Mouse (Mus musculus): ENCODE measurements around the gene Mfap5. TPM values are rescaled to one million over a fixed set of nuclear protein-coding genes. Genes with fewer than 3 reads are reported as not detected.

Mfap5 gene
- polyA plus RNA-seq, 1 experiment from 2014 or later = 2.0 TPM

GRCm38 (mm10) chr6:122544672-122545071, 39.0 kb downstream of the Mfap5 start:
- ATAC-seq (ENCODE audit: insufficient number of reproducible peaks, insufficient read depth, low FRiP score, low TSS enrichment, low read depth) = peak; percentile 67; the same call in 1 of the 2 replicates
- no peak overlapping the region for H3K4me2 ChIP-seq
- H3K9ac ChIP-seq = no peak overlapping the region
- H3K27ac ChIP-seq = no peak overlapping the region
- no peaks in the 10 kb centered on the region for H3K27me3 ChIP-seq
- H3K36me3 ChIP-seq = no peaks in the 10 kb centered on the region
- H3K4me1 ChIP-seq = no peaks in the 10 kb centered on the region
- H3K9me3 ChIP-seq = no peaks in the 10 kb centered on the region
- WGBS = 88% methylated on average over 1 of the region's 1 CpGs
- H3K4me3 ChIP-seq = no peak overlapping the region

- ATAC-seq (ENCODE audit: insufficient number of reproducible peaks, insufficient read depth, low FRiP score, low TSS enrichment, low read depth) = no peak
- WGBS = 64% methylated on average over 9 of the region's 9 CpGs
These were observed 39.7 kb downstream of the Mfap5 start for GRCm38 (mm10) chr6:122545289-122545882.

GRCm38 (mm10) chr6:122545948-122546347, 40.3 kb downstream of the Mfap5 start:
- Histone ChIP-seq H3K4me3 (no peak overlapping the region), H3K9me3 (no peaks in the 10 kb centered on the region), H3K4me1 (no peaks in the 10 kb centered on the region), H3K27ac (no peak overlapping the region), H3K27me3 (no peaks in the 10 kb centered on the region), H3K4me2 (no peak overlapping the region), H3K36me3 (no peaks in the 10 kb centered on the region), H3K9ac (no peak overlapping the region)
- 77% methylated on average over 10 of the region's 10 CpGs for WGBS
- ATAC-seq (ENCODE audit: insufficient number of reproducible peaks, insufficient read depth, low FRiP score, low TSS enrichment, low read depth) = no peak

More at GRCm38 (mm10) chr6:122545289-122545882, 39.7 kb downstream of the Mfap5 start:
- H3K9ac ChIP-seq = no peak overlapping the region
- H3K27ac ChIP-seq = no peak overlapping the region
- H3K4me2 ChIP-seq = no peak overlapping the region
- no peaks in the 10 kb centered on the region for H3K36me3 ChIP-seq
- H3K4me1 ChIP-seq = no peaks in the 10 kb centered on the region
- H3K27me3 ChIP-seq = no peaks in the 10 kb centered on the region
- H3K4me3 ChIP-seq = no peak overlapping the region
- no peaks in the 10 kb centered on the region for H3K9me3 ChIP-seq

- Histone ChIP-seq H3K4me2 (no peak within 1 kb of the TSS), H3K36me3 (no peaks in the 10 kb centered on the region), H3K4me3 (no peak within 1 kb of the TSS), H3K9me3 (no peaks in the 10 kb centered on the region), H3K9ac (no peak within 1 kb of the TSS), H3K4me1 (no peaks in the 10 kb centered on the region), H3K27ac (no peak within 1 kb of the TSS), H3K27me3 (peaks cover 15% of the 10 kb centered on the region)
- no peak for ATAC-seq (ENCODE audit: insufficient number of reproducible peaks, insufficient read depth, low FRiP score, low TSS enrichment, low read depth)
- WGBS = 53% methylated on average over 9 of the region's 9 CpGs
These were observed 48.0 kb downstream of the Mfap5 start, which contains the start of gene Aicda for GRCm38 (mm10) chr6:122553606-122554005. TSS of gene Aicda (plus strand) at chr6:122553801.

- Histone ChIP-seq H3K4me1 (no peaks in the 10 kb centered on the region), H3K27ac (no peak overlapping the region), H3K36me3 (no peaks in the 10 kb centered on the region), H3K9me3 (no peaks in the 10 kb centered on the region), H3K4me2 (no peak overlapping the region), H3K27me3 (peaks cover 15% of the 10 kb centered on the region), H3K4me3 (no peak overlapping the region), H3K9ac (no peak overlapping the region)
- ATAC-seq (ENCODE audit: insufficient number of reproducible peaks, insufficient read depth, low FRiP score, low TSS enrichment, low read depth) = no peak
- 77% methylated on average over 6 of the region's 6 CpGs for WGBS
These were observed 48.5 kb downstream of the Mfap5 start for GRCm38 (mm10) chr6:122554102-122554501.

- 41% methylated on average over 7 of the region's 7 CpGs for WGBS
- Histone ChIP-seq H3K27ac (no peak overlapping the region), H3K4me3 (no peak overlapping the region), H3K36me3 (no peaks in the 10 kb centered on the region), H3K9ac (no peak overlapping the region), H3K4me1 (no peaks in the 10 kb centered on the region), H3K4me2 (no peak overlapping the region), H3K9me3 (no peaks in the 10 kb centered on the region), H3K27me3 (peaks cover 15% of the 10 kb centered on the region)
- no peak for ATAC-seq (ENCODE audit: insufficient number of reproducible peaks, insufficient read depth, low FRiP score, low TSS enrichment, low read depth)
These were observed 49.6 kb downstream of the Mfap5 start for GRCm38 (mm10) chr6:122555266-122555665.

- Histone ChIP-seq H3K9ac (no peak overlapping the region), H3K4me2 (peak overlapping the region; percentile 34), H3K9me3 (no peaks in the 10 kb centered on the region), H3K4me3 (no peak overlapping the region), H3K4me1 (no peaks in the 10 kb centered on the region), H3K36me3 (no peaks in the 10 kb centered on the region), H3K27me3 (peaks cover 23% of the 10 kb centered on the region), H3K27ac (no peak overlapping the region)
- ATAC-seq (ENCODE audit: insufficient number of reproducible peaks, insufficient read depth, low FRiP score, low TSS enrichment, low read depth) = no peak
- WGBS = 24% methylated on average over 15 of the region's 15 CpGs
These were observed 51.4 kb downstream of the Mfap5 start for GRCm38 (mm10) chr6:122556959-122557561.

- H3K9me3 ChIP-seq = no peaks in the 10 kb centered on the region
- 8% methylated on average over 16 of the region's 17 CpGs for WGBS
- no peak overlapping the region for H3K9ac ChIP-seq
- no peak for ATAC-seq (ENCODE audit: insufficient number of reproducible peaks, insufficient read depth, low FRiP score, low TSS enrichment, low read depth)
- peaks cover 23% of the 10 kb centered on the region for H3K27me3 ChIP-seq
- no peak overlapping the region for H3K27ac ChIP-seq
- no peaks in the 10 kb centered on the region for H3K4me1 ChIP-seq
- H3K4me2 ChIP-seq = peak overlapping the region; percentile 50
- H3K4me3 ChIP-seq = peak overlapping the region; percentile 20; the same call in 1 of the 2 replicates
- H3K36me3 ChIP-seq = no peaks in the 10 kb centered on the region
These were observed 54.8 kb downstream of the Mfap5 start for GRCm38 (mm10) chr6:122560427-122560826.

- Histone ChIP-seq H3K27me3 (peaks cover 17% of the 10 kb centered on the region), H3K36me3 (no peaks in the 10 kb centered on the region), H3K9me3 (no peaks in the 10 kb centered on the region), H3K4me1 (no peaks in the 10 kb centered on the region), H3K9ac (no peak overlapping the region), H3K4me2 (peak overlapping the region; percentile 50; the same call in 1 of the 2 replicates), H3K27ac (no peak overlapping the region), H3K4me3 (no peak overlapping the region)
- peak; percentile 46; the same call in 1 of the 2 replicates for ATAC-seq (ENCODE audit: insufficient number of reproducible peaks, insufficient read depth, low FRiP score, low TSS enrichment, low read depth)
- 82% methylated on average over 20 of the region's 20 CpGs for WGBS
These were observed 55.4 kb downstream of the Mfap5 start for GRCm38 (mm10) chr6:122561005-122561404.

- Histone ChIP-seq H3K27ac (no peak overlapping the region), H3K9me3 (no peaks in the 10 kb centered on the region), H3K9ac (no peak overlapping the region), H3K4me1 (no peaks in the 10 kb centered on the region), H3K4me3 (no peak overlapping the region), H3K27me3 (peaks cover 14% of the 10 kb centered on the region), H3K4me2 (peak overlapping the region; percentile 18; the same call in 1 of the 2 replicates), H3K36me3 (no peaks in the 10 kb centered on the region)
- 2% methylated on average over 6 of the region's 6 CpGs for WGBS
- no peak for ATAC-seq (ENCODE audit: insufficient number of reproducible peaks, insufficient read depth, low FRiP score, low TSS enrichment, low read depth)
These were observed 56.8 kb downstream of the Mfap5 start for GRCm38 (mm10) chr6:122562463-122562862.

GRCm38 (mm10) chr6:122565070-122565784, 59.6 kb downstream of the Mfap5 start:
- Histone ChIP-seq H3K36me3 (no peaks in the 10 kb centered on the region), H3K9me3 (no peaks in the 10 kb centered on the region), H3K4me1 (no peaks in the 10 kb centered on the region), H3K4me2 (no peak overlapping the region), H3K27me3 (peaks cover 14% of the 10 kb centered on the region), H3K4me3 (no peak overlapping the region), H3K9ac (no peak overlapping the region), H3K27ac (no peak overlapping the region)
- 87% methylated on average over 9 of the region's 9 CpGs for WGBS
- no peak for ATAC-seq (ENCODE audit: insufficient number of reproducible peaks, insufficient read depth, low FRiP score, low TSS enrichment, low read depth)

GRCm38 (mm10) chr6:122569113-122569512, 63.5 kb downstream of the Mfap5 start:
- no peak overlapping the region for H3K9ac ChIP-seq
- no peaks in the 10 kb centered on the region for H3K36me3 ChIP-seq
- no peaks in the 10 kb centered on the region for H3K9me3 ChIP-seq
- no peak overlapping the region for H3K4me2 ChIP-seq
- no peak overlapping the region for H3K27ac ChIP-seq
- H3K27me3 ChIP-seq = no peaks in the 10 kb centered on the region
- ATAC-seq (ENCODE audit: insufficient number of reproducible peaks, insufficient read depth, low FRiP score, low TSS enrichment, low read depth) = no peak
- no peaks in the 10 kb centered on the region for H3K4me1 ChIP-seq
- no peak overlapping the region for H3K4me3 ChIP-seq
- 55% methylated on average over 5 of the region's 5 CpGs for WGBS
